Mouse (Mus musculus): ENCODE results near the gene Clca3b. TPM values are rescaled to one million over a fixed set of nuclear protein-coding genes. Genes with fewer than 3 reads are reported as not detected.
A peak's percentile ranks its signal among the peaks of the same experiment; 100 is the strongest.
"Not testable (repeated sequence)": the region's sequence is repeated elsewhere in the genome, so short reads cannot be mapped to it uniquely, and the experiment has no call there.

Gene Clca3b
- polyA plus RNA-seq (2012; rRNA removed), result 0.05 and 0.25 TPM in 2 replicates

DNA sequence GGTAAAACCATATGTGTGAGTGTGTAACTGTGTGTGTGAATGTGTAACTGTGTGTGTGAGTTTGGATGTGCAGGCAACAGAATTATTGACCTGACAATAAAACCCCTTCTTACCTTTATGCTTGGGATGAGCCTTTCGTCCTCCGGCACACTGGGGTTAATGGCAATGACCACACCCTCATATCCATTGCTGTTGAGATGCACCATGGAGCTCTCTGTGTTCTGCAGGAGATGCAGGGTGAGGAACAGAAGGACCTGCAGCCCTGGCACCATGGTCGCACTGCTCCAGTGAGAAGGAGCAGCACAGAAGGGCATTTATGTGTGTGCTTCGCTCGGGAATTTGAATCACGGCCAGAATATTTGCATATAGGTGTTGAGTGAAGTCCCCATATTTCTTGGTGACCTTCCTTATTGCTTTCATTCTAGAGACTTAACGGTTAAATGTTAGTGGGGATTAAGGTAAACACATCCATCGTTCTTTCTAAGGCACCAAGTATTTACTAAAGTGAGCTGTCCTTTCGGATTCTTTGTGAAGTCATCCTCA is at the start of gene Clca3b:
Gene Clca3b (minus strand): TSS at position 344 of the 543 bp plus-strand sequence.
- DNase-seq; H3K4me3 ChIP-seq (replicated peaks; ENCODE audit: extremely low read depth, low read depth, low read length); H3K4me1 ChIP-seq (ENCODE audit: control insufficient read depth, insufficient read depth, low read length): not testable (repeated sequence)
- WGBS, result 59% methylated on average over 9 of the region's 9 CpGs

DNA sequence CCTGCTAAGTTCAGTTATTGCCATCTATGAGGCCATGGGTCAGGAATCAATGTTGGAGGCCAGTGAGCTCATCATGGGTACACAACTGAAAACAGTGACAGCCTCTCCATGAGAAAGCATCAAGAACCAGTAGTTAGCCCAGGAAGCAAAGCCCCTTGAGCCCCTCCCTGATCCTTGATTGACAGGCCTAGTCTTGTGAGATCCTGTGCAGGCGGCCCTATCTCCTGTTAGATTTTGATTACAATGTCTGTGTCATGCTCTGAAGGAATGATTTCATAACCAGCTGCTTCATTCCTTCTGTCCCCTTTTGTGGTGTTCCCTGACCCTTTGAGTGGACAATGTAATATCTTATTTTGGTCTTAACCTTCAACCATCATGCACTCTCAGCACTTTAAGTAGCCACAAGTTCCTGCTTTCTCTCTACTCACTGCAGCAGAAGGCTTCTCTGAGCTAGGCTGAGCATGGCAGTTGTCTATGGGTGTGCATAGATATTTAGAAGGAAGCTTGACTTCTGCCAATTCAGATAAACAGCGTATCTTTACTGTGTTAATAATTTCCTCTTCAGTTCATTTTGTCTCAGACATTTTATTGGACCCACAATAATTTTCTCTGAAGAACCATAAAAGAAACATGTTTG is 48.0 kb upstream of the Clca3b start:
- TF ChIP-seq CTCF (IDR thresholded peaks at IDR 0.05; ENCODE audit: insufficient read depth, low read length) (no peak), POLR2A (IDR thresholded peaks at IDR 0.05; ENCODE audit: borderline replicate concordance, extremely low read depth, low read depth, low read length) (no peak)
- no peak overlapping the region for H3K4me3 ChIP-seq (replicated peaks; ENCODE audit: extremely low read depth, low read depth, low read length)
- no peaks in the 10 kb centered on the region for H3K4me1 ChIP-seq (ENCODE audit: control insufficient read depth, insufficient read depth, low read length)
- no peak for DNase-seq
- WGBS, result 76% methylated on average over 2 of the region's 2 CpGs

DNA sequence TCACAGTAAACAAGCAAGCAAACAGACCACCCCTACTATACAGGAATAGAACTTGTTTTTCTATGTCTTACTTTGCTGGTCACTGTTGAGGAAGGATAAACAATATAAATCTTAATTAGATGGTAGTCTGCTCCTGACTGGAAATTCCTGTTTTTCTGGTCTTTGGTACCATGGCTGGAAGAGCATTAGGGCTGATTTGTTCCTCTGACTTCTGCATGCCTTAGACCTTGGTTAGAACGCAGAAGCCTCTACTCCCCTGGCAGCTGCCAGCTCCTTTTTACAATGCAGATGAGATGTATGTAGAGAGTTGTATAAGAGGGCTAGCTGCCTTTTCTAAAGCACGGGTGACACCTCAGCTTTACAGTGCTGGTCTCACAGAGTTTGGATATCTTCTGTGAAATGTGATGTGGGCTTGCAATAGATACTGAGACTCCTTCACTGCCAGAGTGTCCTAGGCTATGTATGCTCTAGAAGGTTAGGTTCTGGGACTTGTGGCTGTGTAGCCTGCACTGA is 41.1 kb upstream of the Clca3b start:
- TF ChIP-seq POLR2A (IDR thresholded peaks at IDR 0.05; ENCODE audit: borderline replicate concordance, extremely low read depth, low read depth, low read length), result no peak
- WGBS, result 63% methylated on average over 2 of the region's 2 CpGs
- no peak for DNase-seq
- no peak overlapping the region for H3K4me3 ChIP-seq (replicated peaks; ENCODE audit: extremely low read depth, low read depth, low read length)
- H3K4me1 ChIP-seq (ENCODE audit: control insufficient read depth, insufficient read depth, low read length), result no peaks in the 10 kb centered on the region

DNA sequence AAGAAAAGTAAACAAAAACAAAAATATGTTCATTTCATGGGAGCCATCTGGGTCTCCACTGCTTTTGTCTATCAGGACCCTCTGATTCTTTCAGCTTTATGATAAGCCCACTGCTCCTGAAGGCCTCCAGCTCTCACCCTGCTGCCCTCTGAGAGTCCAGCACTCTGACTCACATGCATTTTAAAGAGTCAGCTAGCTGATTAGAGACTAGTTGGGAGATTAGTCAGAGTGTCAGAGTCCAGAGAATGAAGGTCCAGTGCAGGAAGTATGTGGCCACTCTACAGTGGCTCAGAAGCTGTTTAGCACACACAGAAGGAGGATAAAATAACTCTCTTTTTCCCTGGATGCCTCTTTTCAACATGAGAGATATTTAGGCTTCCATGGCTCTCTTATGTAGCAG is 37.8 kb upstream of the Clca3b start:
- TF ChIP-seq POLR2A (IDR thresholded peaks at IDR 0.05; ENCODE audit: borderline replicate concordance, extremely low read depth, low read depth, low read length) (no peak), CTCF (IDR thresholded peaks at IDR 0.05; ENCODE audit: insufficient read depth, low read length) (no peak)
- DNase-seq, result no peak
- Histone ChIP-seq H3K4me1 (ENCODE audit: control insufficient read depth, insufficient read depth, low read length) (no peaks in the 10 kb centered on the region), H3K4me3 (replicated peaks; ENCODE audit: extremely low read depth, low read depth, low read length) (no peak overlapping the region)

DNA sequence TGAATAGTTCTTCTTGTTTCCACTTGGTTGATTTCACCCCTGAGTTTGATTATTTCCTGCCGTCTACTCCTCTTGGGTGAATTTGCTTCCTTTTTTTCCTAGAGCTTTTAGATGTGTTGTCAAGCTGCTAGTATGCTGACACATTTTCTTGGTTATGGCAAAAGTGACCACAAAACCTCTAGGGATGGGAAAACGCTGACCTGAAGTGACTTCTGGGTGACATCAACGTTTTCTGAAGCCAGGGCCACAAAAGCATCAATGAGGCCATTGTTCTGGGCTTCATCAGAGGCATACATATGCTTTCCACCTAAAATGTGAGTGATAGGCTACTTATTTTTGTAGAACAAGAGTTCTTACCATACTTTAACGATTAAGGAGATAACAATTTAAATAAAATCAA is 22.9 kb upstream of the Clca3b start:
- not testable (repeated sequence) for DNase-seq; H3K4me1 ChIP-seq (ENCODE audit: control insufficient read depth, insufficient read depth, low read length); H3K4me3 ChIP-seq (replicated peaks; ENCODE audit: extremely low read depth, low read depth, low read length)
- WGBS, result 49% methylated on average over 4 of the region's 4 CpGs

- Histone ChIP-seq H3K4me1 (ENCODE audit: control insufficient read depth, insufficient read depth, low read length) (no peaks in the 10 kb centered on the region), H3K4me3 (replicated peaks; ENCODE audit: extremely low read depth, low read depth, low read length) (no peak overlapping the region)
- 12% methylated on average over 4 of the region's 4 CpGs for WGBS
- no peak for DNase-seq
- no peak for TF ChIP-seq POLR2A (IDR thresholded peaks at IDR 0.05; ENCODE audit: borderline replicate concordance, extremely low read depth, low read depth, low read length)
- TF ChIP-seq CTCF (IDR thresholded peaks at IDR 0.05; ENCODE audit: insufficient read depth, low read length), result no peak
These were observed 427 bp upstream of the Clca3b start for GRCm38 (mm10) chr3:144849584-144849983.

DNA sequence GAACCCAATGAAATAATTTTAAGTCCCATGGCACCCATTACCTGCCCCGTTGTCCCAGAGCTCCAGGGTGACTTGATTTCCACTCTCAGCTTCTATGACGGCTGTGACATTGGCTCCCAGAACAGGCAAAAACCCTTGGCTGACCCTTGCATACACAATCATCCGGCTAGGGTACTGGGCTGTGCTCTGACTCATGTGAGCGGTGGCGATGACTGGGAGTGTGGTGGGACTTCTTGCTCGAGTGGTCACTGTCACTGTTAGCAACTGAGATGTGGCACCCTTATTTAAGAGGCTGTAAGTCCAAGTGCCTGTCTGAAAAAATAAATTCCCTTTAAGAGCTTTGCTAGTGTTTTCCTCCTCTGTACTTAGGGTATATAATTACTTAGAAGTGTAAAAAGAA is 21.9 kb downstream of the Clca3b start:
- DNase-seq, result no peak

DNA sequence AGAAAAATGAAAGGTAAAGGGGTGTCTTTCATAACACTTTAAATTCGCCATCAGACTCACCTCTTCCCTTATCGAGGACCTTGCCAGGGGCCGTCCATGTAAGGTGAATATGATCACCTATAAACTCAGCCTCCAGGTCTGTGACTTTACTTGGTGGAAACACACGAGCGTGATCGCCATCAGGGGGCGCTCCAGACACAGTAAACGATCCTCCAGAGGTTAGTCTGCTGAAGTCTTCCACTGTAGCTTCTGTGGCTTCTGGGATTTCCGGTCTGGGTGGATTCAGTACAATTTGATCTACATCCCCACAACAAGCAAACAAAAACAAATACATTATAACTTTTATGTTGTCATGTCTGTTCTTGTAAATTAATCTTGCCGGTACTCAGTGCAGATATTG is 24.0 kb downstream of the Clca3b start:
- H3K4me1 ChIP-seq (ENCODE audit: control insufficient read depth, insufficient read depth, low read length), result no peaks in the 10 kb centered on the region
- H3K4me3 ChIP-seq (replicated peaks; ENCODE audit: extremely low read depth, low read depth, low read length), result no peak overlapping the region
- TF ChIP-seq POLR2A (IDR thresholded peaks at IDR 0.05; ENCODE audit: borderline replicate concordance, extremely low read depth, low read depth, low read length) (no peak), CTCF (IDR thresholded peaks at IDR 0.05; ENCODE audit: insufficient read depth, low read length) (peak; percentile 71)
- DNase-seq, result peak; percentile 60
- 6% methylated on average over 10 of the region's 10 CpGs for WGBS

More for the DNA sequence above, 21.9 kb downstream of the Clca3b start:
- Histone ChIP-seq H3K4me1 (ENCODE audit: control insufficient read depth, insufficient read depth, low read length) (no peaks in the 10 kb centered on the region), H3K4me3 (replicated peaks; ENCODE audit: extremely low read depth, low read depth, low read length) (no peak overlapping the region)
- TF ChIP-seq CTCF (IDR thresholded peaks at IDR 0.05; ENCODE audit: insufficient read depth, low read length), result no peak
- TF ChIP-seq POLR2A (IDR thresholded peaks at IDR 0.05; ENCODE audit: borderline replicate concordance, extremely low read depth, low read depth, low read length), result no peak
- 72% methylated on average over 6 of the region's 6 CpGs for WGBS

GRCm38 (mm10) chr3:144823331-144823730 is 25.8 kb downstream of the Clca3b start:
- H3K4me3 ChIP-seq (replicated peaks; ENCODE audit: extremely low read depth, low read depth, low read length), result no peak overlapping the region
- TF ChIP-seq CTCF (IDR thresholded peaks at IDR 0.05; ENCODE audit: insufficient read depth, low read length) (no peak), POLR2A (IDR thresholded peaks at IDR 0.05; ENCODE audit: borderline replicate concordance, extremely low read depth, low read depth, low read length) (no peak)
- H3K4me1 ChIP-seq (ENCODE audit: control insufficient read depth, insufficient read depth, low read length), result no peaks in the 10 kb centered on the region
- 84% methylated on average over 5 of the region's 5 CpGs for WGBS
- no peak for DNase-seq

GRCm38 (mm10) chr3:144820632-144821031 is 28.5 kb downstream of the Clca3b start:
- Histone ChIP-seq H3K4me1 (ENCODE audit: control insufficient read depth, insufficient read depth, low read length) (no peaks in the 10 kb centered on the region), H3K4me3 (replicated peaks; ENCODE audit: extremely low read depth, low read depth, low read length) (no peak overlapping the region)
- DNase-seq, result no peak
- WGBS, result 34% methylated on average over 1 of the region's 1 CpGs
- TF ChIP-seq CTCF (IDR thresholded peaks at IDR 0.05; ENCODE audit: insufficient read depth, low read length) (no peak), POLR2A (IDR thresholded peaks at IDR 0.05; ENCODE audit: borderline replicate concordance, extremely low read depth, low read depth, low read length) (no peak)

- not testable (repeated sequence) for H3K4me1 ChIP-seq (ENCODE audit: control insufficient read depth, insufficient read depth, low read length); H3K4me3 ChIP-seq (replicated peaks; ENCODE audit: extremely low read depth, low read depth, low read length); DNase-seq
- 61% methylated on average over 6 of the region's 6 CpGs for WGBS
These were observed 29.9 kb downstream of the Clca3b start, which contains the start of gene Clca3a2 for GRCm38 (mm10) chr3:144819219-144819618. TSS of gene Clca3a2 (minus strand) at chr3:144819494.

- H3K4me3 ChIP-seq (replicated peaks; ENCODE audit: extremely low read depth, low read depth, low read length), result not testable (repeated sequence)
- 90% methylated on average over 6 of the region's 6 CpGs for WGBS
These were observed 35.8 kb downstream of the Clca3b start for GRCm38 (mm10) chr3:144813336-144813735.

More at GRCm38 (mm10) chr3:144813336-144813735, 35.8 kb downstream of the Clca3b start:
- DNase-seq; H3K4me1 ChIP-seq (ENCODE audit: control insufficient read depth, insufficient read depth, low read length): not testable (repeated sequence)

All from lung, adult 2 months (tissue).